Mouse (Mus musculus): ENCODE results near the gene Iffo1. TPM values are rescaled to one million over a fixed set of nuclear protein-coding genes. Genes with fewer than 3 reads are reported as not detected.

The Iffo1 gene
- total and polyA plus RNA-seq, 2 experiments from 2014 or later, result 12.3 to 41.9 TPM

- Histone ChIP-seq H3K36me3 (replicated peaks; ENCODE audit: control insufficient read depth, insufficient read depth, low read length) (peaks cover 48% of the 10 kb centered on the region), H3K4me1 (ENCODE audit: control insufficient read depth, insufficient read depth) (peaks cover 13% of the 10 kb centered on the region; the same call in 1 of the 2 replicates), H3K9ac (replicated peaks; ENCODE audit: low read depth, low read length) (peak overlapping the region; percentile 69), H3K27me3 (ENCODE audit: control insufficient read depth, insufficient read depth, low read length) (no peaks in the 10 kb centered on the region), H3K9me3 (replicated peaks; ENCODE audit: control insufficient read depth, low read length) (no peaks in the 10 kb centered on the region), H3K4me2 (ENCODE audit: low read depth, low read length) (peak overlapping the region; percentile 70), H3K4me3 (ENCODE audit: low read depth, low read length) (peak overlapping the region; percentile 91), H3K27ac (ENCODE audit: low read depth) (peak overlapping the region; percentile 95)
- ATAC-seq (ENCODE audit: insufficient read depth, low read depth), result peak; percentile 92
- DNase-seq (ENCODE audit: low spot score), result peak; percentile 90
- TF ChIP-seq EP300 (IDR thresholded peaks at IDR 0.05; ENCODE audit: low read depth) (no peak), CTCF (IDR thresholded peaks at IDR 0.05; ENCODE audit: low read depth) (no peak)
- WGBS, result under 1% methylated on average over 34 of the region's 34 CpGs
Measured at GRCm38 (mm10) chr6:125192016-125192714, 47.1 kb downstream of the Iffo1 start.

- 22% methylated on average over 5 of the region's 5 CpGs for WGBS
- Histone ChIP-seq H3K27ac (ENCODE audit: low read depth) (peak overlapping the region; percentile 95), H3K36me3 (replicated peaks; ENCODE audit: control insufficient read depth, insufficient read depth, low read length) (peaks cover 41% of the 10 kb centered on the region), H3K4me2 (ENCODE audit: low read depth, low read length) (peak overlapping the region; percentile 70), H3K4me3 (ENCODE audit: low read depth, low read length) (peak overlapping the region; percentile 91), H3K27me3 (ENCODE audit: control insufficient read depth, insufficient read depth, low read length) (no peaks in the 10 kb centered on the region), H3K9me3 (replicated peaks; ENCODE audit: control insufficient read depth, low read length) (no peaks in the 10 kb centered on the region), H3K9ac (replicated peaks; ENCODE audit: low read depth, low read length) (peak overlapping the region; percentile 69), H3K4me1 (ENCODE audit: control insufficient read depth, insufficient read depth) (peaks cover 13% of the 10 kb centered on the region; the same call in 1 of the 2 replicates)
- ATAC-seq (ENCODE audit: insufficient read depth, low read depth), result no peak
- TF ChIP-seq EP300 (IDR thresholded peaks at IDR 0.05; ENCODE audit: low read depth) (no peak), CTCF (IDR thresholded peaks at IDR 0.05; ENCODE audit: low read depth) (no peak)
- no peak for DNase-seq (ENCODE audit: low spot score)
Measured at GRCm38 (mm10) chr6:125192841-125193240, 47.8 kb downstream of the Iffo1 start.

- H3K4me3 ChIP-seq (ENCODE audit: low read depth, low read length), result no peak overlapping the region
- no peak overlapping the region for H3K9ac ChIP-seq (replicated peaks; ENCODE audit: low read depth, low read length)
- DNase-seq (ENCODE audit: low spot score) (no peak), ATAC-seq (ENCODE audit: insufficient read depth, low read depth) (no peak)
- no peaks in the 10 kb centered on the region for H3K9me3 ChIP-seq (replicated peaks; ENCODE audit: control insufficient read depth, low read length)
- 0 out of 2 replicates have a peak overlapping the region, but pooled peaks have one; percentile 15 for H3K27ac ChIP-seq (ENCODE audit: low read depth)
- H3K4me2 ChIP-seq (ENCODE audit: low read depth, low read length), result no peak overlapping the region
- H3K4me1 ChIP-seq (ENCODE audit: control insufficient read depth, insufficient read depth), result peaks cover 13% of the 10 kb centered on the region; the same call in 1 of the 2 replicates
- WGBS, result 49% methylated on average over 6 of the region's 7 CpGs
- no peak for TF ChIP-seq CTCF (IDR thresholded peaks at IDR 0.05; ENCODE audit: low read depth)
- TF ChIP-seq EP300 (IDR thresholded peaks at IDR 0.05; ENCODE audit: low read depth), result no peak
- H3K36me3 ChIP-seq (replicated peaks; ENCODE audit: control insufficient read depth, insufficient read depth, low read length), result peaks cover 37% of the 10 kb centered on the region
- H3K27me3 ChIP-seq (ENCODE audit: control insufficient read depth, insufficient read depth, low read length), result no peaks in the 10 kb centered on the region
Measured at GRCm38 (mm10) chr6:125193390-125193789, 48.3 kb downstream of the Iffo1 start.

- Histone ChIP-seq H3K4me1 (ENCODE audit: control insufficient read depth, insufficient read depth) (peaks cover 13% of the 10 kb centered on the region; the same call in 1 of the 2 replicates), H3K27ac (ENCODE audit: low read depth) (no peak overlapping the region), H3K36me3 (replicated peaks; ENCODE audit: control insufficient read depth, insufficient read depth, low read length) (peaks cover 25% of the 10 kb centered on the region), H3K9me3 (replicated peaks; ENCODE audit: control insufficient read depth, low read length) (no peaks in the 10 kb centered on the region), H3K9ac (replicated peaks; ENCODE audit: low read depth, low read length) (no peak overlapping the region), H3K27me3 (ENCODE audit: control insufficient read depth, insufficient read depth, low read length) (no peaks in the 10 kb centered on the region), H3K4me2 (ENCODE audit: low read depth, low read length) (no peak overlapping the region), H3K4me3 (ENCODE audit: low read depth, low read length) (no peak overlapping the region)
- DNase-seq (ENCODE audit: low spot score) (no peak), ATAC-seq (ENCODE audit: insufficient read depth, low read depth) (no peak)
- WGBS, result 30% methylated on average over 1 of the region's 1 CpGs
- no peak for TF ChIP-seq CTCF (IDR thresholded peaks at IDR 0.05; ENCODE audit: low read depth)
- TF ChIP-seq EP300 (IDR thresholded peaks at IDR 0.05; ENCODE audit: low read depth), result no peak
Measured at GRCm38 (mm10) chr6:125195541-125196075, 50.6 kb downstream of the Iffo1 start.

- no peak for ATAC-seq (ENCODE audit: insufficient read depth, low read depth)
- Histone ChIP-seq H3K9me3 (replicated peaks; ENCODE audit: control insufficient read depth, low read length) (no peaks in the 10 kb centered on the region), H3K36me3 (replicated peaks; ENCODE audit: control insufficient read depth, insufficient read depth, low read length) (peaks cover 25% of the 10 kb centered on the region), H3K4me3 (ENCODE audit: low read depth, low read length) (no peak overlapping the region), H3K4me1 (ENCODE audit: control insufficient read depth, insufficient read depth) (peaks cover 10% of the 10 kb centered on the region; the same call in 1 of the 2 replicates), H3K27ac (ENCODE audit: low read depth) (no peak overlapping the region), H3K27me3 (ENCODE audit: control insufficient read depth, insufficient read depth, low read length) (no peaks in the 10 kb centered on the region), H3K4me2 (ENCODE audit: low read depth, low read length) (no peak overlapping the region), H3K9ac (replicated peaks; ENCODE audit: low read depth, low read length) (no peak overlapping the region)
- no peak for TF ChIP-seq EP300 (IDR thresholded peaks at IDR 0.05; ENCODE audit: low read depth)
- TF ChIP-seq CTCF (IDR thresholded peaks at IDR 0.05; ENCODE audit: low read depth), result no peak
- DNase-seq (ENCODE audit: low spot score), result no peak
- WGBS, result 70% methylated on average over 3 of the region's 3 CpGs
Measured at GRCm38 (mm10) chr6:125196301-125196700, 51.3 kb downstream of the Iffo1 start.
